Mouse (Mus musculus): Measurements from ENCODE around the gene Slc9a3r2. TPM values are rescaled to one million over a fixed set of nuclear protein-coding genes. Genes with fewer than 3 reads are reported as not detected.

The Slc9a3r2 gene
- polyA plus RNA-seq, 1 experiment from 2014 or later = 30.2 TPM

GRCm38 (mm10) chr17:24642791-24643343 is 7.3 kb downstream of the Slc9a3r2 start:
- Histone ChIP-seq H3K4me3 (no peak overlapping the region), H3K36me3 (peaks cover 25% of the 10 kb centered on the region; the same call in 1 of the 2 replicates), H3K4me1 (peaks cover 28% of the 10 kb centered on the region), H3K9me3 (replicated peaks) (no peaks in the 10 kb centered on the region), H3K27ac (replicated peaks) (peak overlapping the region; percentile 43), H3K27me3 (ENCODE audit: low read depth, poor library complexity, severe bottlenecking) (peaks cover 5% of the 10 kb centered on the region; the same call in 1 of the 2 replicates)
- no peak for DNase-seq (ENCODE audit: low spot score)
- WGBS = 75% methylated on average over 6 of the region's 6 CpGs

DNA sequence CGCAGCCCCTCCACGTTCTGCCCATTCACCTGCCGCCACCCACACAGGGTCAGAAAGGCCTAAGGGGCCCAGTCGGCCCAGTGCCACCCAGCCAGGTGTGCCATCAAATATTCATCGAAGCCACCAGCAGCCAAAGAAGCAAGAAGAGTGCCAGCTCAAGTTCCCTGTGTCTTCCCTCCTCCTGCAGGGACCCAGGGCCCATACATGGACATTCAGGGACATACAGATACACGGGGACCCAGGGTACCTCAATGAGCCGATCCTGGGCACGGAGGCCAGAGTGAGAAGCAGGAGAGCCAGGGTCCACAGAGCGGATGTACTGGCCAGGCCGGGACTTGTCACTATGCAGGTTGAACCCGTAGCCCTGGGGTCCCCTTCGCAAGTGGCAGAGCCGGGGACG is 8.2 kb downstream of the Slc9a3r2 start:
- WGBS = 91% methylated on average over 14 of the region's 14 CpGs
- no peak for DNase-seq (ENCODE audit: low spot score)
- no peaks in the 10 kb centered on the region; the same call in 1 of the 2 replicates for H3K27me3 ChIP-seq (ENCODE audit: low read depth, poor library complexity, severe bottlenecking)
- peaks cover 25% of the 10 kb centered on the region; the same call in 1 of the 2 replicates for H3K36me3 ChIP-seq
- no peak overlapping the region; the same call in 1 of the 2 replicates for H3K4me3 ChIP-seq
- H3K9me3 ChIP-seq (replicated peaks) = no peaks in the 10 kb centered on the region
- H3K4me1 ChIP-seq = peaks cover 29% of the 10 kb centered on the region
- H3K27ac ChIP-seq (replicated peaks) = 0 out of 2 replicates have a peak overlapping the region, but pooled peaks have one; percentile 13

DNA sequence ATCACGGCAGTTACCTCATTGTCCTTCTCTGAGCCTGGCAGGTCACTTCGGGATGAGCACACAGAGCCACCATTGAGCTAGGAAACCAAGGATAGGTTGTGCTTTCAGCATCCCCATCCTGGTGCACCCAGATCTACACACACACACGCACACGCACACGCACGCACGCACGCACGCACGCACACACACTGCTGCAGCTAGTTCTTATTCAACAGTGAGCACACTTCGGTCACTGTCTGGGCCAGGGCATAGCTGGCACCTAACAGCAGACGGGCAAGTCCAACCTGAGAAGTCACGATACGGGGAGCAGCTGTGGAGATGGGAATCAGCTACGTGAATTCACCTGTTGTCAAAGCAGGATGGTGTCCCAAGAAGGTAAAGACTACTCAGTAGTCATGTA is 9.5 kb downstream of the Slc9a3r2 start:
- Histone ChIP-seq H3K9me3 (replicated peaks) (no peaks in the 10 kb centered on the region), H3K4me1 (peaks cover 34% of the 10 kb centered on the region), H3K27ac (replicated peaks) (no peak overlapping the region), H3K4me3 (no peak overlapping the region), H3K27me3 (ENCODE audit: low read depth, poor library complexity, severe bottlenecking) (no peaks in the 10 kb centered on the region), H3K36me3 (peaks cover 25% of the 10 kb centered on the region; the same call in 1 of the 2 replicates)
- 96% methylated on average over 15 of the region's 15 CpGs for WGBS
- no peak for DNase-seq (ENCODE audit: low spot score)

- Histone ChIP-seq H3K27ac (replicated peaks) (no peak overlapping the region; the same call in 1 of the 2 replicates), H3K4me3 (no peak overlapping the region), H3K27me3 (ENCODE audit: low read depth, poor library complexity, severe bottlenecking) (no peaks in the 10 kb centered on the region), H3K36me3 (peaks cover 25% of the 10 kb centered on the region; the same call in 1 of the 2 replicates), H3K4me1 (peaks cover 32% of the 10 kb centered on the region), H3K9me3 (replicated peaks) (no peaks in the 10 kb centered on the region)
- DNase-seq (ENCODE audit: low spot score) = no peak
- WGBS = 94% methylated on average over 7 of the region's 7 CpGs
These were observed 10.0 kb downstream of the Slc9a3r2 start for GRCm38 (mm10) chr17:24640119-24640518.

GRCm38 (mm10) chr17:24639571-24639988 is 10.5 kb downstream of the Slc9a3r2 start:
- Histone ChIP-seq H3K9me3 (replicated peaks) (no peaks in the 10 kb centered on the region), H3K4me3 (no peak overlapping the region), H3K36me3 (peaks cover 25% of the 10 kb centered on the region; the same call in 1 of the 2 replicates), H3K4me1 (peaks cover 26% of the 10 kb centered on the region), H3K27me3 (ENCODE audit: low read depth, poor library complexity, severe bottlenecking) (no peaks in the 10 kb centered on the region), H3K27ac (replicated peaks) (peak overlapping the region; percentile 47)
- WGBS = 81% methylated on average over 5 of the region's 5 CpGs
- DNase-seq (ENCODE audit: low spot score) = peak; percentile 30

DNA sequence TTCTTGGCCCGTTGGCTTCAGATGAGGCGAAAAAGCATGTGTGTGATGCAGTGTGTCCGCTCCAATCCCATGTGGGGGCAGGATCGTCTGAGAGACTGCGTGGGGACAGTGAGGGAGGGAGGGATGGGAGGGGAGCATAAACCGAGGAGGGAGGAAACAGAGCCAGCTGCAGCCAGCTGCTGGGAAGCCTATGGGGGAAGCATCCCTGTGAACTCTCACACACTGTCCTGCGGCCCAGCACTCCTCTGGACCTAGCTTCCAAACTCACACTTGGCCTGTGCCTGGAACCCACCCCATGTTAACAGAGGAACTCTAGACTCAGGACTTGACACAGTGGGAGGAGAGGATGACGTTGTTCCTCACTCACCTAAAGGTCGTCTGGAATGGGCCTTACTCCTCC is 11.3 kb downstream of the Slc9a3r2 start:
- Histone ChIP-seq H3K4me1 (peaks cover 19% of the 10 kb centered on the region), H3K27ac (replicated peaks) (0 out of 2 replicates have a peak overlapping the region, but pooled peaks have one; percentile 47), H3K9me3 (replicated peaks) (no peaks in the 10 kb centered on the region), H3K27me3 (ENCODE audit: low read depth, poor library complexity, severe bottlenecking) (no peaks in the 10 kb centered on the region), H3K4me3 (no peak overlapping the region), H3K36me3 (peaks cover 25% of the 10 kb centered on the region; the same call in 1 of the 2 replicates)
- WGBS = 79% methylated on average over 9 of the region's 9 CpGs
- DNase-seq (ENCODE audit: low spot score) = no peak

DNA sequence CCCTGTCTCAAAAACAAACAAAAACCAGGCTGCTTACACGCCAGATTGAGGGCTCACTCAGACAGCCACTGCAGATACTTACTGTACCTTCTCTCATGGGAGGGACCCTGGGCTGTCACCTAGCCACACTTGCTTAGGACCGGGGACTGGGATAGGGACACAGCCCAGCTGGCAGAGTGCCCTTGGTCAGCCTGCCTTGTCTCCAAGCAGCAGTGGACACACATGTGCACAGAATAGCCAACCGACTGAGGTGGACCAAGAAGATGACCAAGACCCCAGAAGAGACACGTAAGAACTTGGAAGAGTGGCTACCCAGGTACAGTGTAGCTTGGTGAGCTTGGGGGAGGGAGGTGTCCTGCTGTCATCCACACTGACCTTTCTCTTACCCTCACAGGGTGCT is 11.9 kb downstream of the Slc9a3r2 start:
- H3K27me3 ChIP-seq (ENCODE audit: low read depth, poor library complexity, severe bottlenecking) = no peaks in the 10 kb centered on the region
- WGBS = 90% methylated on average over 4 of the region's 4 CpGs
- H3K4me1 ChIP-seq = peaks cover 19% of the 10 kb centered on the region
- H3K4me3 ChIP-seq = no peak overlapping the region
- H3K36me3 ChIP-seq = peaks cover 25% of the 10 kb centered on the region; the same call in 1 of the 2 replicates
- H3K27ac ChIP-seq (replicated peaks) = no peak overlapping the region
- no peaks in the 10 kb centered on the region for H3K9me3 ChIP-seq (replicated peaks)
- DNase-seq (ENCODE audit: low spot score) = no peak

- H3K4me1 ChIP-seq = peaks cover 21% of the 10 kb centered on the region
- DNase-seq (ENCODE audit: low spot score) = no peak
- 61% methylated on average over 5 of the region's 5 CpGs for WGBS
- H3K36me3 ChIP-seq = peaks cover 25% of the 10 kb centered on the region; the same call in 1 of the 2 replicates
- no peak overlapping the region for H3K27ac ChIP-seq (replicated peaks)
- no peaks in the 10 kb centered on the region for H3K27me3 ChIP-seq (ENCODE audit: low read depth, poor library complexity, severe bottlenecking)
- no peak overlapping the region for H3K4me3 ChIP-seq
- H3K9me3 ChIP-seq (replicated peaks) = no peaks in the 10 kb centered on the region
These were observed 13.2 kb downstream of the Slc9a3r2 start for GRCm38 (mm10) chr17:24636781-24637481.

DNA sequence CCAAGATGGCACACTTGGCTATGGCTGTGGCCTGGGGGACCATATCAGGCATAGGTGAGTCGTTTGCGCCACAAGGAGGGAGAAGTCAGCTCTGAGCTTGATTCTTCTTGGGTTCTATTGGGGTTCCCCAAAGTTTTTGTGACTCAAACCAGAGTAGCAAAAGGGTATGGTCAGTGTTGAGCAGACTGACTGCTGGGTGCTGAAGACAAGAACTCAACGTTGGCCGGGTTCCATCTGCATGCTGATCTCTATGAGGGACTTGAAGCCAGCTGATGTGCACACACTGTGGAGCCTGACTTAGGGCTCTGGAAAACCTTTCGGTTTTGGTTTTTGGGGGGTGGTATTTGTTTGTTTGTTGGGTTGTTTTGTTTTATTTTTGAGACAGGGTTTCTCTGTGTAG is 14.4 kb downstream of the Slc9a3r2 start:
- H3K36me3 ChIP-seq = peaks cover 26% of the 10 kb centered on the region
- no peak overlapping the region for H3K27ac ChIP-seq (replicated peaks)
- DNase-seq (ENCODE audit: low spot score) = no peak
- H3K9me3 ChIP-seq (replicated peaks) = no peaks in the 10 kb centered on the region
- H3K27me3 ChIP-seq (ENCODE audit: low read depth, poor library complexity, severe bottlenecking) = no peaks in the 10 kb centered on the region
- H3K4me3 ChIP-seq = no peak overlapping the region
- H3K4me1 ChIP-seq = peaks cover 27% of the 10 kb centered on the region
- 94% methylated on average over 5 of the region's 5 CpGs for WGBS

DNA sequence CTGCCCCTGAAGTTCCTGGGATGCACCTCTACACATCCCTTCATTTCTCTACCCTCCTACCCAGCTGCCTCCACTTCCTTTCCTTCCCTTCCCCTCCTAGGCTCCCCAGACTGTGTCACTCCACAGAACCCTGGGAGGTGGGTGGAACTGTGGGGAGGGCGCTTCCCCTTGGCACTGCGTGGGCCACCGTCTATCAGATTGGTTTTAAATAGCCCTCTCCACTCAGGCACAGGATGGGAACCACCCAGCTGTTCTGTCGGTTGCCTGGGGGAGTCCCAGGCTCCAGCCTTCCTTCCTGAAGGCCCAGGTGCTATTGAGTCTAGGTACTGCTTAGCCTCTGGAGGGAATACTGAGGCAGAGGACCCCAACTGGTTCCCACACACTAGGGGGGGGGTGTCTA is 15.1 kb downstream of the Slc9a3r2 start:
- WGBS = 93% methylated on average over 4 of the region's 4 CpGs

GRCm38 (mm10) chr17:24633831-24634230 is 16.3 kb downstream of the Slc9a3r2 start:
- Histone ChIP-seq H3K4me1 (peaks cover 27% of the 10 kb centered on the region), H3K27me3 (ENCODE audit: low read depth, poor library complexity, severe bottlenecking) (no peaks in the 10 kb centered on the region), H3K36me3 (peaks cover 31% of the 10 kb centered on the region), H3K9me3 (replicated peaks) (no peaks in the 10 kb centered on the region), H3K4me3 (0 out of 2 replicates have a peak overlapping the region, but pooled peaks have one; percentile 68), H3K27ac (replicated peaks) (no peak overlapping the region)
- WGBS = 95% methylated on average over 11 of the region's 11 CpGs
- DNase-seq (ENCODE audit: low spot score) = no peak

More for the DNA sequence above, 15.1 kb downstream of the Slc9a3r2 start:
- no peak for DNase-seq (ENCODE audit: low spot score)
- Histone ChIP-seq H3K9me3 (replicated peaks) (no peaks in the 10 kb centered on the region), H3K27ac (replicated peaks) (no peak overlapping the region), H3K4me1 (peaks cover 27% of the 10 kb centered on the region), H3K27me3 (ENCODE audit: low read depth, poor library complexity, severe bottlenecking) (no peaks in the 10 kb centered on the region), H3K36me3 (peaks cover 26% of the 10 kb centered on the region), H3K4me3 (no peak overlapping the region)

GRCm38 (mm10) chr17:24632813-24633449 is 17.2 kb downstream of the Slc9a3r2 start:
- H3K4me1 ChIP-seq = peaks cover 27% of the 10 kb centered on the region
- H3K27me3 ChIP-seq (ENCODE audit: low read depth, poor library complexity, severe bottlenecking) = no peaks in the 10 kb centered on the region
- peaks cover 32% of the 10 kb centered on the region for H3K36me3 ChIP-seq
- DNase-seq (ENCODE audit: low spot score) = no peak
- peak overlapping the region; percentile 68 for H3K4me3 ChIP-seq
- H3K9me3 ChIP-seq (replicated peaks) = no peaks in the 10 kb centered on the region
- H3K27ac ChIP-seq (replicated peaks) = peak overlapping the region; percentile 88
- 15% methylated on average over 22 of the region's 22 CpGs for WGBS
